Mouse (Mus musculus): ENCODE results near the gene Pan2.

DNA sequence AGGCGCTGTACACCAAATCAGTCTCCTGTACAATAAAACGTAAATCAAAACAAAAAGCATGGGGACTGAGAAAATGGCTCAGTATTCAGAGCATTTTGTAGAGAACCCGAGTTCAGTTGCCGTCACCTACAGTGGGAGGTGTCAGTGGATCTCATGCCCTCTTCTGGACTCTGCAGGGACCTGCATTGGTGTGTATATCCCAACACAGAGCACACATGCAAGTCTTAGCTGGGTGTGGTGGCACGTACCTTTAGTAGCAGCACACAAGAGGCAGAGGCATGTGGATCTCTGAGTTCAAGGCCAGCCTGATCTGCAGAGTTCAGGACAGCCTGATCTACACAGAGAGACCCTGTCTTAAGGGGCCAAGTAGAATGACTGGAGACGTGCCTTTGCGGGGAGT lies 6.5 kb downstream of the Pan2 start:
- TF ChIP-seq POLR2A (IDR thresholded peaks at IDR 0.05; ENCODE audit: low read depth, low read length) (no peak), CTCF (IDR thresholded peaks at IDR 0.05; ENCODE audit: extremely low read depth, insufficient read depth, insufficient read length, insufficient replicate concordance) (no peak)
